Mouse (Mus musculus) embryonic facial prominence, embryonic 15.5 days (tissue): Measurements from ENCODE around the gene Slc1a3. TPM values are rescaled to one million over a fixed set of nuclear protein-coding genes. Genes with fewer than 3 reads are reported as not detected.

Experiments used
- ATAC-seq: fragments of 200-750 bp; cut with Nextera tagmentation; 2 replicates; pipeline ENCODE4 v1.8.0; 2017; ENCODE audit warnings: low read depth, moderate TSS enrichment; ENCODE audit not compliant: insufficient number of reproducible peaks, low FRiP score, low TSS enrichment
- H3K27ac ChIP-seq: fragments of 300-500 bp; sonication (generic); replicated peaks from 2 replicates; pipeline ENCODE4 v1.5.1; 2015; ENCODE audit warnings: mild to moderate bottlenecking, inconsistent platforms
- H3K27me3 ChIP-seq: fragments of 300-500 bp; sonication (generic); 2 replicates; pipeline ENCODE4 v1.6.1; 2015; ENCODE audit warnings: inconsistent platforms
- H3K36me3 ChIP-seq: fragments of 300-500 bp; sonication (generic); 2 replicates; pipeline ENCODE4 v1.6.1; 2015; ENCODE audit warnings: mild to moderate bottlenecking, inconsistent platforms
- H3K4me1 ChIP-seq: fragments of 300-500 bp; sonication (generic); 2 replicates; pipeline ENCODE4 v1.6.1; 2015; ENCODE audit warnings: inconsistent platforms
- H3K4me2 ChIP-seq: fragments of 300-500 bp; sonication (generic); replicated peaks from 2 replicates; pipeline ENCODE4 v1.6.1; 2015; ENCODE audit warnings: mild to moderate bottlenecking, inconsistent platforms
- H3K4me3 ChIP-seq: fragments of 300-500 bp; sonication (generic); replicated peaks from 2 replicates; pipeline ENCODE4 v1.5.1; 2015; ENCODE audit warnings: mild to moderate bottlenecking, inconsistent platforms
- H3K9ac ChIP-seq: fragments of 300-500 bp; sonication (generic); 2 replicates; pipeline ENCODE4 v1.6.1; 2015; ENCODE audit warnings: inconsistent platforms
- H3K9me3 ChIP-seq: fragments of 300-500 bp; sonication (generic); replicated peaks from 2 replicates; pipeline ENCODE4 v1.6.1; 2016; ENCODE audit warnings: inconsistent platforms
- WGBS: fragments of 180-500 bp; shearing (Covaris S2); methylation state at CpG from one replicate; pipeline ENCODE4 v1.1.7; 2015; 5-methylcytosine and 5-hydroxymethylcytosine counted together
- polyA plus RNA-seq: library from polyadenylated mRNA; unstranded; fragments of >200 nt; fragmentation: Nextera tagmentation; extraction: Ambion mirVana; gene quantifications from 2 replicates; pipeline ENCODE4 v1.2.1, GENCODE M21; 2015

Slc1a3 gene
- polyA plus RNA-seq, 1 experiment from 2014 or later = 38.7 TPM

DNA sequence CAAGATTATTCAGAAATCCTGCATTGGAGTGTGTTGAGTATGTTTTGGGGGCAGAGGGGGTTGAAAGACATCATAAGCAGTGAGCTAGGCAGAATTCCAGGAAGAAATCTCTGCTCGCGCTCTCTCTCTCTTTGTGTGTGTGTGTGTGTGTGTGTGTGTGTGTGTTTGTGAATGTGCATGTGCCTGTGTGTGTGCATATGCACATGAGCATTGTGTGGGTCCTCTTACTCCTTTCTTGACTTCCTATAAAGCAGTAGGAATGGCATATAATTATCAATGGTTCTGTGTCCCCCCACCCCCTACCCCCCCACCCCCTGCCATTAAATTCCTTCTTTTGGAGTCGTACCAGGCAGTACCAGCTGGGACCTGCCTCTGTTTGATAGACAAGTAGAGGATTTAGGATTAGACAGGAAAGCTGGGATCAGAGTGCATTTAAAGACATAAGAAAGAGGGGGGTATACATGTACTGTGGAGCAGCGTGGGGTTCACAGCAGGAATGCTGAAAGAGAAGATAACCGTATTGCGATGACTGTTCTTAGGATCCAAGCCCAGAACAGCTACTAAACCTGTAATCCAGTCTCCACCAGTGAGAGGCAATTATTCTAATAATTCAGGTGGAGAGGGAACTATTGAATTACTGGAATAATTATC lies 104.9 kb downstream of the Slc1a3 start:
- no peaks in the 10 kb centered on the region for H3K27me3 ChIP-seq
- H3K9me3 ChIP-seq = no peaks in the 10 kb centered on the region
- ATAC-seq = peak; percentile 47; the same call in 1 of the 2 replicates
- 51% methylated on average over 6 of the region's 6 CpGs for WGBS
- peaks cover 5% of the 10 kb centered on the region; the same call in 1 of the 2 replicates for H3K4me1 ChIP-seq
- H3K27ac ChIP-seq = no peak overlapping the region
- no peak overlapping the region for H3K4me3 ChIP-seq
- H3K36me3 ChIP-seq = no peaks in the 10 kb centered on the region
- H3K4me2 ChIP-seq = no peak overlapping the region
- H3K9ac ChIP-seq = no peak overlapping the region

DNA sequence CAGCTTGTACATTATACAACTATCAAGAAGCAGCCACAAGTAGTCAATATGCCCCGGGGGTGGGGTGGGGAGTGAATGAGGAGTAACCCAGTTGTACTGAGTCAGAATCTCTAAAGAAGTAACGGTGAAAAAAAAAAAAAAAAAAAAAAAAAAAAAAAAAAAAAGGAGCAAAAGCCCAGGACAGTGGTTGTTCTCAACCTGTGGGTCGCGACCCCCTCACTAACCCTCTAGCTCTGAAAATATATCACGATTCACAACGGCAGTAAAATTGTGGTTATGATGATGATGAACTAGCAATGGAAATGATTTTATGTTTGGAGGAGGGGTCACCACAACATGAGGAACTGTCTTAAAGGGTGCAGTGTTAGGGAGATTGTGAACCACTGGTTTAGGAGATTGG lies 108.2 kb downstream of the Slc1a3 start:
- no peak overlapping the region for H3K9ac ChIP-seq
- no peaks in the 10 kb centered on the region for H3K27me3 ChIP-seq
- ATAC-seq = no peak
- H3K27ac ChIP-seq = no peak overlapping the region
- no peaks in the 10 kb centered on the region for H3K9me3 ChIP-seq
- H3K4me2 ChIP-seq = no peak overlapping the region
- no peak overlapping the region for H3K4me3 ChIP-seq
- H3K4me1 ChIP-seq = peaks cover 5% of the 10 kb centered on the region; the same call in 1 of the 2 replicates
- WGBS = 80% methylated on average over 6 of the region's 6 CpGs
- H3K36me3 ChIP-seq = no peaks in the 10 kb centered on the region

DNA sequence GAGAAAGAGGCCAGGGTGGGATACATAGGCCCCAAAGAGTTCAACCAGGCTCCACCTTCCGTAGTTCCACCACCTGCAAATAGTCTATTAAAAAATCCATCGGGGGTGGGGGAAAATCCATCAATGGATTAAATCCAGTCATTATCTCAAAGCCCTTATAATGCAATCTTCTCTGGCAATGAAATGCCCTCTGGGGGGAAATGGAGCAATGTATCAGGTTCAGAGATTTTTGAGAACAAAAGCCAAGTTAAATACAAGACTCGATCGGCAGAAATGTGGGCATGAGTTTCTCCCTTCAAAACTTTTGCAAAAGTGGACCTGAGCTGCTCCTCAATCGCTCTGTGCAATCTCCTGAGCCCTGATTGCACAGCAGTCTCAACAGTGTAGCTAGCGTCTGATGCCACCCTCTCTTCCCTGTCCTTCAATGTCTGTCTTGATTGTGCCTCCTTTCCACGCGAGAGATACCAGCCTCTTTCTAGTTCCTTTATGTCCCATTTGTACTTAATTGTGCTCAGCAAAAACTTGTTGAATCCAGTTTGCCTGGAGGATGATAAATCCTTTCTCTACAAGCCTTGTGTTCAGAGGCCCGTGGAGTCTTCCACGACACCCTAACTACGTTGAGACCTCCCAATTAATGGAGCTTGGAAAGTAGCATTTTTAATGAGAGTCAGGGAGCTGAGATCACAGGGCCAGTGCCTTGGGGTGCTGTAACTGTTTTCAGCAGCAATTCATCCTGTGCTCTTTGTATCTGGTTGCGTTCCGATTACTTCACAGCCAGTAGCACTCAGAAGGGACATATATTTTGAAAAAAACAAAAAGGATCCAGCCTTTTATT lies 109.0 kb downstream of the Slc1a3 start:
- no peak for ATAC-seq
- H3K4me2 ChIP-seq = no peak overlapping the region
- no peak overlapping the region for H3K27ac ChIP-seq
- WGBS = 51% methylated on average over 13 of the region's 13 CpGs
- H3K4me1 ChIP-seq = peaks cover 5% of the 10 kb centered on the region; the same call in 1 of the 2 replicates
- H3K9me3 ChIP-seq = no peaks in the 10 kb centered on the region
- H3K27me3 ChIP-seq = no peaks in the 10 kb centered on the region
- no peak overlapping the region for H3K9ac ChIP-seq
- no peak overlapping the region for H3K4me3 ChIP-seq
- H3K36me3 ChIP-seq = no peaks in the 10 kb centered on the region

DNA sequence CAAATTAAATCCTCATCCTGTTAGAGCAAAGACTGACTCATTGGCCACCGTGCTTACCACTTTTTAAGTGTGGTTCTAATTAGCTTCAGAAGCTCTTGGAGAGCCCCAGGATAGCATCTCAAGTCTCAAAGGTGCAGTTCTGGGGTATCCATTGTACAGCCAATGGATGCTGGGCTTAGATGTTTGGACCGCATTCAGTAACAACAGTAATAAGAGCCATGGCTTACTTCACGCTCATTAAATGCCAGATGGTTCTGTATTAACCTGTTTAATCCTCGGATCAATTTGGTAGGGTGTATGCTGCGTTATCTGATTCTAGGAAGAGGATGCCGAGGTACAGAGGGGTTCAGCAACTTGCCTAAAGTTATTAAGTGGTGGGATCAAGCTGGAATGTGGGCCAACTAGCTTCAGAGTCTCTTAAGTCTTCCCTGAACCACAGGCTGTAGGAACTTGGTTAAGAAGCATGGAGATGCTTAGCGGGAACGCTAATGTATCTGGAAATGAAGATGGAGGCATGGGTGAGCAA lies 114.1 kb downstream of the Slc1a3 start:
- Histone ChIP-seq H3K4me2 (no peak overlapping the region), H3K36me3 (no peaks in the 10 kb centered on the region), H3K4me1 (peaks cover 5% of the 10 kb centered on the region), H3K27me3 (no peaks in the 10 kb centered on the region), H3K4me3 (no peak overlapping the region), H3K9me3 (no peaks in the 10 kb centered on the region), H3K27ac (no peak overlapping the region), H3K9ac (no peak overlapping the region)
- 39% methylated on average over 8 of the region's 8 CpGs for WGBS
- peak; percentile 19; the same call in 1 of the 2 replicates for ATAC-seq

DNA sequence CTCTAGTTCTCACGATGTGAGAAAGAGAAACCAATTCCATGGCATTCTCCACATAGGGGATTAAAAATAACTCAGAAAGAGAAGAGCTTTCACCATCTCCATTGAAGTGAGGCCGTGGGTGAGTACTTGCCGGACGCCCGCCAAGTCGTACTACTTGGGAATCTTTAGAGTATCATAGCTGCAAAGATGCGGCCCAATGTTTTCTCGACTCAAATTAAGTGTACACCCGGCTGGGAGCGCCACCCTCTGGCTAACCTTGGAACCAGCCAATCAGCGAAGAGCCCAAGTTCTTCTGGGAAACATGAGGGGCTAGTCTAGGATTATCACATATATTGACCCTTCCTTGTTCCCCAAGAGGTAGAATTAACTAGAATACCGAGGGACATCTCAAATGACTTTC lies 115.3 kb downstream of the Slc1a3 start:
- Histone ChIP-seq H3K4me2 (no peak overlapping the region), H3K4me1 (peaks cover 5% of the 10 kb centered on the region), H3K27ac (no peak overlapping the region), H3K9me3 (no peaks in the 10 kb centered on the region), H3K4me3 (no peak overlapping the region), H3K36me3 (no peaks in the 10 kb centered on the region), H3K9ac (no peak overlapping the region), H3K27me3 (no peaks in the 10 kb centered on the region)
- WGBS = 86% methylated on average over 12 of the region's 12 CpGs
- ATAC-seq = no peak

DNA sequence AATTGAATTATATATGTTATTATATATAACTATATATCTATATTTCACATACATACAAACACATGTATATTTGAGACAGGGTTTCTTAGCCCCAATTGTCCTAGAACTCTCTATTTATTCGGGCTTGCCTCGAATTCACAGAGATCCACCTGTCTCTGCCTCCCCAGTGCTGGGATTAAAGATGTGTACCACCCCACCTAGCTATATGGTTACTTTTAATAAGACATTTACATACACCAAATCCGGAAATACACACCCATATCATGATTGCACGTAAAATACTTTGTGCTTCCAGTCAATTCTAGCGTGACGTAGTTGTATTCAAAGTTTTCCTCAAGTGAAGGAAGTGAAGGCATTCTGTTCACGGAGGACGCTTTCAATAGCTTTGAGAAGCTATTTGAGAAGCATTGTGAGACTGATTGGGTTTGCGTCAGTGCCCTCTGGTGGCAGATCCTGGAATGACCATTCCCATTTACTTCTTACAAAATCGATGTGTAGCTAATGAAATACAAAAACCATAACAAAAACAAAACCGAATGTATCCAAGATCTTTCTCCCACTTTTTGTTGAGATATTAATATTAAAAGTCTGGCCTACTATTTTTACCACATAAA lies 121.0 kb downstream of the Slc1a3 start:
- 20% methylated on average over 11 of the region's 11 CpGs for WGBS
- no peaks in the 10 kb centered on the region for H3K36me3 ChIP-seq
- H3K9me3 ChIP-seq = no peaks in the 10 kb centered on the region
- no peak for ATAC-seq
- H3K27me3 ChIP-seq = no peaks in the 10 kb centered on the region
- no peak overlapping the region for H3K4me3 ChIP-seq
- no peak overlapping the region for H3K27ac ChIP-seq
- H3K9ac ChIP-seq = no peak overlapping the region
- peaks cover 8% of the 10 kb centered on the region; the same call in 1 of the 2 replicates for H3K4me1 ChIP-seq
- H3K4me2 ChIP-seq = 0 out of 2 replicates have a peak overlapping the region, but pooled peaks have one; percentile 4

DNA sequence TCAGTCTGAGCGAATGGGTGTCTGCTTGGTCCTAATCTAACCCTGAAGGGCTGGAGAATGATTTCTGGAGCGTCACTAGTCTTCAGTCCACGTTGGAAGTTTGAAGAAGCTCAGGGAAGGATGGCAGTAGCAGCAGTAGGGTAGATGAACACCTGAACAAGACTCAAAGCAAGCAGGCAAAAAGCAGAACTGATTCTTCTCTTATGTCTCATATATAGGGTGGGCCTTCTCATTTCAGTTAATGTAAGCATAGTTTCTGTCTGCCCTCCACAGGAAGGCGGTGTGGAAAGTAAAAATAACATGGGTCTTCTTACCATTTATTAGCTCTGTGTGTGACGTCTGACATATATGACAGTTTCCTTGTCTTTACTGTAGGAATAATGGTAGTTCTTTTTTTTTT lies 122.5 kb downstream of the Slc1a3 start:
- WGBS = 91% methylated on average over 5 of the region's 5 CpGs
- no peak overlapping the region for H3K4me3 ChIP-seq
- H3K27me3 ChIP-seq = no peaks in the 10 kb centered on the region
- H3K27ac ChIP-seq = no peak overlapping the region
- H3K4me1 ChIP-seq = peaks cover 8% of the 10 kb centered on the region; the same call in 1 of the 2 replicates
- ATAC-seq = no peak
- H3K9ac ChIP-seq = no peak overlapping the region
- no peak overlapping the region for H3K4me2 ChIP-seq
- no peaks in the 10 kb centered on the region for H3K9me3 ChIP-seq
- no peaks in the 10 kb centered on the region for H3K36me3 ChIP-seq

DNA sequence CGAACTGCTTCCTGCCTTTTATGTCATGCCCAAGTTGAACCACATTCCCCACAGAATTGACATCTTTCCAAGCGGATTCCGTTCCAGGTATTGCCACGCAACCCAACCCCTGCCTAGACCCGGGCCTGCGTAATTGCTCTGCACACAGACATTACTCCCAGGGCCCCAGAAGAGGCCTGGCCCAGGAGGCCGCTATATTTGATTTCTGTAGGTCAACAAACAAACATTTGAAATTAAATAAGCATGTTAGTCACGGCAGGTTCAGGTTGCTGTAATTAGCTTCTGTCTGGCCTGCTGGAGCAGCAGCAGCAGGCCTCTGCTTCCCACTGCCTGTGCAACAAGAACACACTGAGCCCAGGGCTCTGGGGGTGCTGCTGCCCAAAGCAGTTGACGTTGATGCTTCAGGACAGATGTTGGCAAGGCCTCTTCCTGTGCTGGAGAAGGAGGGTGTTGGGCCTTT lies 123.7 kb downstream of the Slc1a3 start:
- no peak overlapping the region for H3K9ac ChIP-seq
- no peak overlapping the region for H3K27ac ChIP-seq
- H3K27me3 ChIP-seq = no peaks in the 10 kb centered on the region
- peak; percentile 83 for ATAC-seq
- no peak overlapping the region for H3K4me2 ChIP-seq
- no peak overlapping the region for H3K4me3 ChIP-seq
- peaks cover 8% of the 10 kb centered on the region; the same call in 1 of the 2 replicates for H3K4me1 ChIP-seq
- H3K36me3 ChIP-seq = no peaks in the 10 kb centered on the region
- H3K9me3 ChIP-seq = no peaks in the 10 kb centered on the region
- 27% methylated on average over 9 of the region's 9 CpGs for WGBS

Other genes starting within 250 kb of the Slc1a3 start
- not detected in 2 replicates for gene Gm2310, start 190.8 kb downstream of the Slc1a3 start, polyA plus RNA-seq